Mouse (Mus musculus) midbrain, embryonic 10.5 days (tissue): Measurements from ENCODE around the gene Zfp956. TPM values are rescaled to one million over a fixed set of nuclear protein-coding genes. Genes with fewer than 3 reads are reported as not detected.
"Not testable (repeated sequence)": the region's sequence is repeated elsewhere in the genome, so short reads cannot be mapped to it uniquely, and the experiment has no call there.

Experiments
- DNase-seq: peaks from one replicate; pipeline ENCODE4 v3.0.0-alpha.2; 2017; ENCODE audit warnings: low spot score
- H3K27ac ChIP-seq: fragments of 300-500 bp; sonication (generic); replicated peaks from 2 replicates; pipeline ENCODE4 v1.5.1; 2016; ENCODE audit warnings: mild to moderate bottlenecking
- H3K27me3 ChIP-seq: fragments of 300-500 bp; sonication (generic); 2 replicates; pipeline ENCODE4 v1.6.1; 2016; ENCODE audit warnings: low read depth, mild to moderate bottlenecking; ENCODE audit not compliant: poor library complexity, severe bottlenecking
- H3K36me3 ChIP-seq: fragments of 300-500 bp; sonication (generic); 2 replicates; pipeline ENCODE4 v1.6.1; 2016; ENCODE audit warnings: mild to moderate bottlenecking, moderate library complexity
- H3K4me1 ChIP-seq: fragments of 300-500 bp; sonication (generic); 2 replicates; pipeline ENCODE4 v1.6.1; 2016
- H3K4me3 ChIP-seq: fragments of 300-500 bp; sonication (generic); 2 replicates; pipeline ENCODE4 v1.5.1; 2016; ENCODE audit warnings: mild to moderate bottlenecking, moderate library complexity
- H3K9me3 ChIP-seq: fragments of 300-500 bp; sonication (generic); replicated peaks from 2 replicates; pipeline ENCODE4 v1.6.1; 2016; ENCODE audit warnings: mild to moderate bottlenecking
- WGBS: fragments of 180-500 bp; shearing (Covaris S2); methylation state at CpG from one replicate; pipeline ENCODE4 v1.1.7; 2016; 5-methylcytosine and 5-hydroxymethylcytosine counted together
- polyA plus RNA-seq: library from polyadenylated mRNA; unstranded; fragments of >200 nt; fragmentation: Nextera tagmentation; extraction: Ambion mirVana; gene quantifications from 2 replicates; pipeline ENCODE4 v1.2.1, GENCODE M21; 2016

Gene Zfp956
- polyA plus RNA-seq, 1 experiment from 2014 or later = 6.8 TPM

- Histone ChIP-seq H3K27ac (peak within 1 kb of the TSS; percentile 96), H3K27me3 (no peaks in the 10 kb centered on the region), H3K4me1 (peaks cover 15% of the 10 kb centered on the region), H3K4me3 (peak within 1 kb of the TSS; percentile 89), H3K9me3 (no peaks in the 10 kb centered on the region), H3K36me3 (peaks cover 4% of the 10 kb centered on the region; the same call in 1 of the 2 replicates)
- DNase-seq = peak; percentile 92
- under 1% methylated on average over 67 of the region's 67 CpGs for WGBS
These were observed 32.5 kb upstream of the Zfp956 start, which contains the start of gene Zfp212 for GRCm38 (mm10) chr6:47920447-47921340. TSS of gene Zfp212 (plus strand) at chr6:47920476.

DNA sequence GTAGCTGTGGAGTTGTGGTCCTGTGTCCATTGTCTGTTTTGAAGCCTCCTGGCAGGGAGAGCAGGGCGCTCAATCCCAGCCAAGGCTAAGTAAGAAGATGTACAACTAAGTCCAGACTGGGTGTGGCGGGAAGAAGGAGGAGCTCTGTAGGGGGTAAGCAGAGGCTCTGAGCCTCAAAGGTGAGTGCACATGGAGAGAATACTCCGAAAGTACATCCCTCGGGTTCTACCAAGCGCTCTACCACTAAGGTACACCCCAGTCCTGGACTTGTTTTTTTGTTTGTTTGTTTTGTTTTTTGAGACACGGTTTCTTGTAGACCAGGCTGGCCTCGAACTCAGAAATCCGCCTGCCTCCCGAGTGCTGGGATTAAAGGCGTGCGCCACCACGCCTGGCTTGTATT lies 10.7 kb upstream of the Zfp956 start:
- DNase-seq = no peak
- Histone ChIP-seq H3K4me1 (peaks cover 11% of the 10 kb centered on the region), H3K9me3 (0 out of 2 replicates have a peak, but pooled peaks cover 5% of the 10 kb centered on the region), H3K36me3 (peaks cover 20% of the 10 kb centered on the region), H3K27ac (peak overlapping the region; percentile 89; the same call in 1 of the 2 replicates), H3K4me3 (peak overlapping the region; percentile 58), H3K27me3 (peaks cover 14% of the 10 kb centered on the region; the same call in 1 of the 2 replicates)
- 51% methylated on average over 12 of the region's 12 CpGs for WGBS

- peak overlapping the region; percentile 89 for H3K27ac ChIP-seq
- H3K36me3 ChIP-seq = peaks cover 20% of the 10 kb centered on the region
- H3K4me1 ChIP-seq = peaks cover 11% of the 10 kb centered on the region
- peak; percentile 85 for DNase-seq
- peak overlapping the region; percentile 58 for H3K4me3 ChIP-seq
- H3K9me3 ChIP-seq = 0 out of 2 replicates have a peak, but pooled peaks cover 5% of the 10 kb centered on the region
- WGBS = 7% methylated on average over 64 of the region's 64 CpGs
- H3K27me3 ChIP-seq = peaks cover 14% of the 10 kb centered on the region; the same call in 1 of the 2 replicates
These were observed 10.0 kb upstream of the Zfp956 start for GRCm38 (mm10) chr6:47943021-47943691.

DNA sequence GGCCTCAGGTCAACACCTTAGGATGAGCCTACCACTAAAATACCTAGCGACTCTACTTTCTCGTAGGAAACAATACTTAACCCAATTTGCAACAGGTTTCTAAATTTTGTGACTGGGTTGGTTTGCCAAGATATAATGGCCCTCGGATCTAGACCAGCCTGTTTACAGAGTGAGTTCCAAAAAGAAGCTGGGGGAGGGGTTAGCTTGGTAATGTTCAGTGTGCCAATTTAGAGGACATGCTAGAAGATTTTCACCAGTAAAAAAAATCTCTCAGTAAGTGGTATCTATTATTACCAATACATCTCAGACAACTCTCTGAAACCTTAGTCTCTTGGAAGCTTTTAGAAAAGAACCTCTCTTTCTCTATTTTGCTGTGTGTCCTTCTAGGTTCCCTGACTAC lies 9.5 kb upstream of the Zfp956 start:
- H3K9me3 ChIP-seq = 0 out of 2 replicates have a peak, but pooled peaks cover 5% of the 10 kb centered on the region

GRCm38 (mm10) chr6:47947388-47947787 lies 5.8 kb upstream of the Zfp956 start:
- Histone ChIP-seq H3K9me3 (0 out of 2 replicates have a peak, but pooled peaks cover 5% of the 10 kb centered on the region), H3K27me3 (peaks cover 14% of the 10 kb centered on the region; the same call in 1 of the 2 replicates), H3K4me1 (peaks cover 11% of the 10 kb centered on the region), H3K27ac (no peak overlapping the region), H3K4me3 (no peak overlapping the region), H3K36me3 (peaks cover 20% of the 10 kb centered on the region)
- 96% methylated on average over 4 of the region's 4 CpGs for WGBS
- DNase-seq = no peak

More for the DNA sequence above, 9.5 kb upstream of the Zfp956 start:
- 89% methylated on average over 3 of the region's 3 CpGs for WGBS
- Histone ChIP-seq H3K4me3 (peak overlapping the region; percentile 58), H3K27ac (peak overlapping the region; percentile 89), H3K4me1 (peaks cover 11% of the 10 kb centered on the region), H3K36me3 (peaks cover 20% of the 10 kb centered on the region), H3K27me3 (peaks cover 14% of the 10 kb centered on the region; the same call in 1 of the 2 replicates)
- no peak for DNase-seq

- no peaks in the 10 kb centered on the region for H3K9me3 ChIP-seq
- peaks cover 11% of the 10 kb centered on the region for H3K4me1 ChIP-seq
- 90% methylated on average over 3 of the region's 3 CpGs for WGBS
- peak overlapping the region; percentile 76 for H3K4me3 ChIP-seq
- no peak for DNase-seq
- H3K27ac ChIP-seq = no peak overlapping the region
- H3K27me3 ChIP-seq = peaks cover 9% of the 10 kb centered on the region; the same call in 1 of the 2 replicates
- H3K36me3 ChIP-seq = 0 out of 2 replicates have a peak, but pooled peaks cover 17% of the 10 kb centered on the region
These were observed 1.2 kb downstream of the Zfp956 start for GRCm38 (mm10) chr6:47954425-47954824.

GRCm38 (mm10) chr6:47957816-47958215 lies 4.6 kb downstream of the Zfp956 start:
- H3K27me3 ChIP-seq = no peaks in the 10 kb centered on the region
- no peaks in the 10 kb centered on the region for H3K9me3 ChIP-seq
- no peak for DNase-seq
- peaks cover 27% of the 10 kb centered on the region for H3K36me3 ChIP-seq
- H3K4me3 ChIP-seq = no peak overlapping the region
- peaks cover 8% of the 10 kb centered on the region for H3K4me1 ChIP-seq
- no peak overlapping the region for H3K27ac ChIP-seq

GRCm38 (mm10) chr6:47960685-47961421 lies 7.7 kb downstream of the Zfp956 start:
- no peak for DNase-seq
- WGBS = 92% methylated on average over 6 of the region's 6 CpGs
- Histone ChIP-seq H3K4me1 (no peaks in the 10 kb centered on the region), H3K27ac (no peak overlapping the region), H3K9me3 (no peaks in the 10 kb centered on the region), H3K36me3 (peaks cover 45% of the 10 kb centered on the region), H3K27me3 (no peaks in the 10 kb centered on the region), H3K4me3 (no peak overlapping the region)

GRCm38 (mm10) chr6:47963051-47963450 lies 9.9 kb downstream of the Zfp956 start:
- 92% methylated on average over 7 of the region's 7 CpGs for WGBS

GRCm38 (mm10) chr6:47968166-47968565 lies 15.0 kb downstream of the Zfp956 start:
- not testable (repeated sequence) for H3K27me3 ChIP-seq, H3K4me1 ChIP-seq, H3K27ac ChIP-seq, DNase-seq, H3K4me3 ChIP-seq, H3K9me3 ChIP-seq
- 90% methylated on average over 1 of the region's 1 CpGs for WGBS
- H3K36me3 ChIP-seq = peaks cover 16% of the 10 kb centered on the region

More at GRCm38 (mm10) chr6:47963051-47963450, 9.9 kb downstream of the Zfp956 start:
- no peak overlapping the region for H3K4me3 ChIP-seq
- H3K4me1 ChIP-seq = no peaks in the 10 kb centered on the region
- H3K36me3 ChIP-seq = peaks cover 33% of the 10 kb centered on the region
- no peaks in the 10 kb centered on the region for H3K27me3 ChIP-seq
- H3K9me3 ChIP-seq = no peaks in the 10 kb centered on the region
- no peak for DNase-seq
- no peak overlapping the region for H3K27ac ChIP-seq

- no peaks in the 10 kb centered on the region for H3K9me3 ChIP-seq
- no peaks in the 10 kb centered on the region for H3K4me1 ChIP-seq
- no peak for DNase-seq
- WGBS = 85% methylated on average over 1 of the region's 1 CpGs
- no peaks in the 10 kb centered on the region for H3K36me3 ChIP-seq
- no peak overlapping the region for H3K4me3 ChIP-seq
- H3K27ac ChIP-seq = no peak overlapping the region
- H3K27me3 ChIP-seq = no peaks in the 10 kb centered on the region
These were observed 21.4 kb downstream of the Zfp956 start for GRCm38 (mm10) chr6:47974599-47974998.

GRCm38 (mm10) chr6:47978897-47979368 lies 25.7 kb downstream of the Zfp956 start:
- Histone ChIP-seq H3K27ac (no peak overlapping the region), H3K4me1 (peaks cover 2% of the 10 kb centered on the region), H3K9me3 (no peaks in the 10 kb centered on the region), H3K36me3 (no peaks in the 10 kb centered on the region), H3K27me3 (no peaks in the 10 kb centered on the region), H3K4me3 (no peak overlapping the region)
- DNase-seq = peak; percentile 58
- 19% methylated on average over 6 of the region's 6 CpGs for WGBS
